Mouse (Mus musculus): ENCODE measurements around the gene Lhfp. TPM values are rescaled to one million over a fixed set of nuclear protein-coding genes. Genes with fewer than 3 reads are reported as not detected.
A peak's percentile ranks its signal among the peaks of the same experiment; 100 is the strongest.

The Lhfp gene
- polyA plus RNA-seq, 1 experiment: 225 TPM

DNA sequence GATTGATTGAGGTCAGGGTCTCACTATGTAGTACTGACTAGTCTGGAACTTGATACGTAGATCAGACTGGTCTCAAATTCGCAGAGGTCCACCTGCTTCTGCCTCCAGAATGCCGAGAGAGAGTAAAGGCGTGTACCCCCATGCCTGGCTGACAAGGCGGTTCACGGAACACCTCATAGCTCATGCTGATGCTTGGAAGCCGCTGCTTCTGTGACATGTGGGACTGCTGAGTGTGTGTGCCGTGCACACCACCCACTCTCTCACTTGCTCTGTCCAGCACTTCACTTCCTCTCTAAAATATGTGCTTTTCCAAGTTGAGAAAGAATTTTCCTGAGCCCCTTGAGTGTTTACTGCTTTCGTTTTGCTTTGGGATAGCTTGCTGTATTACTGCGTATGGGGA lies 15.1 kb downstream of the Lhfp start:
- no peak overlapping the region for H3K4me3 ChIP-seq (ENCODE audit: insufficient read depth, low read length)
- no peak overlapping the region for H3K27ac ChIP-seq (ENCODE audit: insufficient read depth, low read length)
- peaks cover 36% of the 10 kb centered on the region for H3K4me1 ChIP-seq (ENCODE audit: control insufficient read depth, insufficient read depth, low read length)
- TF ChIP-seq POLR2A (IDR thresholded peaks at IDR 0.05; ENCODE audit: low read depth, low read length) (no peak), CTCF (IDR thresholded peaks at IDR 0.05; ENCODE audit: borderline replicate concordance, insufficient read depth, low read length) (no peak)

DNA sequence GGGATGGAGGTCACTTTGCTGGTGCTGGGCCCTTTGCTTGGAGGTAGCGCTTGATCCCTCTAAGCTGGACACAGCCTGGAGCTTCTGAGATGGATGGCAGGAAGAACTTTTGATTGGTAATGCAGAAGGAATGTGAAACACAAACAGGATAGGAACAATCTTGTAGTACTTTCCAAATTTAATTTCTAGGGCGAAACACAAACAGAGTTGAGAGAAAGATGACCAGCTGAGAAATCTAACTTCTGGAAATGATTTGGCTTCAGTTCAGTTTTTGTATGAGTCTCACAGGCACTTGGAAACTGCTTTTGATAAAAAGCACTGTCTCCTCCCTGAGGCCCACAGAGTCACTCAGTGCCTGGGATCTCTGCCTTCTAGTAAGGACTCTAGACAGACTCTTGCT lies 18.6 kb downstream of the Lhfp start:
- Histone ChIP-seq H3K4me1 (ENCODE audit: control insufficient read depth, insufficient read depth, low read length) (peaks cover 42% of the 10 kb centered on the region), H3K27ac (ENCODE audit: insufficient read depth, low read length) (peak overlapping the region; percentile 98), H3K4me3 (ENCODE audit: insufficient read depth, low read length) (no peak overlapping the region)
- TF ChIP-seq POLR2A (IDR thresholded peaks at IDR 0.05; ENCODE audit: low read depth, low read length): no peak
- TF ChIP-seq CTCF (IDR thresholded peaks at IDR 0.05; ENCODE audit: borderline replicate concordance, insufficient read depth, low read length): no peak

DNA sequence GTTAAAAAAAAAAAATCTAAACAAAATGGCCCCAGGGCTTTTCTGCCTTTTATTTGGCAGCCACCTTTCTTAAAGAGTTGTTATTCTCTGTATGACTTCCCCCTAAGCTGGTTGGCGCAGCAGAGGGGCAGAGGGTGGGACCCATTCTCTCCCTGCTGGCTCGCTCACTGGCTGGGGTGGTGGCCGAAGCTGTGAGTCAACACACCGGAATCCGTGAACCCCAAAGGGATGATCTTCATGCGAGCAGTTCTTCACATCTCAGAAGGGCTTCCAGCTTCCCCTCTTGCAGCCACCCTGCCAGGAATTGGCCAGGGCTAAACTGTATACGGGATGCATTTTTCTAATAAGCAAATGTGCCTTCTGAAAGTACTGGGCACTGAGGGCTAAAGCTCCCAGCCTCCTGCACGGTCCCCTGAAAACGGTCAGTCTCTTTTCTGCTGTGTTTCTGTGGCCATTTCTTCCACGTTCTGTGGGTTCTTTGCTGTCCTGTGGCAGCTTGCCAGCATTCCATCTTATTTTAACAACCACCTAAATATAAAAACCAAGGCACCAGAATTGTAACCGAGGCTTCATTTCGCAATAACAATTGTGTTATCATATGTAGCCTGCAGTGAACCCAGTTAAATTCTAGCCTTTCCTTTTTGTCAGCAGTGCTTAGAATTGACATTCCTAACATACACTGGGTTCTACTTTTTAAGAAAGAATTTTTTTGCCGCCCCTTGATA lies 22.3 kb downstream of the Lhfp start:
- TF ChIP-seq POLR2A (IDR thresholded peaks at IDR 0.05; ENCODE audit: low read depth, low read length) (no peak), CTCF (IDR thresholded peaks at IDR 0.05; ENCODE audit: borderline replicate concordance, insufficient read depth, low read length) (no peak)
- no peak overlapping the region for H3K4me3 ChIP-seq (ENCODE audit: insufficient read depth, low read length)
- peak overlapping the region; percentile 94 for H3K27ac ChIP-seq (ENCODE audit: insufficient read depth, low read length)
- H3K4me1 ChIP-seq (ENCODE audit: control insufficient read depth, insufficient read depth, low read length): peaks cover 37% of the 10 kb centered on the region

DNA sequence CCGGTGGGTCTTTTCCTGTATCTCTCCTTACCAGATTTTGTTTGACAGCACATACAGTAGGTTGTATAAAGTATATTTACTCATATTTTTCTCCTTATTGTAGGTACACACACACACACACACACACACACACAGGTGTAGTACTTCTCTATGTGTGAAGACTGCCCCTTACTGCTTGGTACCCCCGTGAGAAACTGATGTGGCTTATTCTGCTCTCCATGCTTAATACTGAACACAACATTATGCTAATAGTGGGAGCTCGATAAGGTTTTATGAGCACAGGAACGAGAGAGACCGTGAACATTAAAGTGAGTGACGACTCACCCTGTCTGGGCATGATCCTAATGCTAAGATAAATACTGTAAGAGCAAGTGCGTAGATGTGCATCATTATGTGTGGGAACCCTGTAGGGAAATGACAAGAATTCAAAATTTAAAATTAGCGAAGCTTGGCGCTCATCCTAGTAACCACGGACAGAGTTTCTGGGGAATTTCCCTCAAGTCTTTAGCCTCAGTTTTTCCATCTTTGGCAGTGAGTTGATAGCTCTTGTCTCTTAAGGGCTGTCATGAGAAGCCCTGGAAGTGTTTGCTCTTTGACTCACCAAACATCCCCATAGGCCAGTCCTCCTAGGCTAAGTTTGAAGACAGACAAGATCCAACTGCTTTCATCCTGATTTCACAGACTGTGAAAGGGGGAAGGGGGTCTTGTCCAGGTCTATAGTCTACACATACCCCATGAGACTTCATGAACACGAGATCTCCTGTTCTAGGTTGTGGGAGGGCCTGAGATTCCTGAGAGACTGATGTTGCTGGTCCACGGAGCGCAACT lies 24.2 kb downstream of the Lhfp start:
- H3K27ac ChIP-seq (ENCODE audit: insufficient read depth, low read length): peak overlapping the region; percentile 94
- peaks cover 24% of the 10 kb centered on the region for H3K4me1 ChIP-seq (ENCODE audit: control insufficient read depth, insufficient read depth, low read length)
- H3K4me3 ChIP-seq (ENCODE audit: insufficient read depth, low read length): no peak overlapping the region
- TF ChIP-seq POLR2A (IDR thresholded peaks at IDR 0.05; ENCODE audit: low read depth, low read length): no peak
- no peak for TF ChIP-seq CTCF (IDR thresholded peaks at IDR 0.05; ENCODE audit: borderline replicate concordance, insufficient read depth, low read length)

DNA sequence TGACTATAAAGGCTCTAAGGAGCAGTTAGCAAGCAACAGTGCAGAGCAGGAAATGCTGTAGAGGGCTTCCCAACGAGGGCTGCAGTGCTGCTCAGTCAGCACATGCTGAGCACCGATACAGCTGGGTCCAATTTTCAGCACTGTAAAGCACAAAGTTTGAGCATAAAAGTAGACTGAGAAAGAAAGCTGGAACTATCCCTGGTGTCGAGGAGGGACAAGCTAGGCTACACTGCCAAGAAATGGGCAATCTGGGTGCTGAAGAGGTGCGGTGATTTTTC lies 24.7 kb downstream of the Lhfp start:
- no peak for TF ChIP-seq POLR2A (IDR thresholded peaks at IDR 0.05; ENCODE audit: low read depth, low read length)
- TF ChIP-seq CTCF (IDR thresholded peaks at IDR 0.05; ENCODE audit: borderline replicate concordance, insufficient read depth, low read length): no peak
- Histone ChIP-seq H3K27ac (ENCODE audit: insufficient read depth, low read length) (peak overlapping the region; percentile 94), H3K4me1 (ENCODE audit: control insufficient read depth, insufficient read depth, low read length) (peaks cover 24% of the 10 kb centered on the region), H3K4me3 (ENCODE audit: insufficient read depth, low read length) (no peak overlapping the region)

DNA sequence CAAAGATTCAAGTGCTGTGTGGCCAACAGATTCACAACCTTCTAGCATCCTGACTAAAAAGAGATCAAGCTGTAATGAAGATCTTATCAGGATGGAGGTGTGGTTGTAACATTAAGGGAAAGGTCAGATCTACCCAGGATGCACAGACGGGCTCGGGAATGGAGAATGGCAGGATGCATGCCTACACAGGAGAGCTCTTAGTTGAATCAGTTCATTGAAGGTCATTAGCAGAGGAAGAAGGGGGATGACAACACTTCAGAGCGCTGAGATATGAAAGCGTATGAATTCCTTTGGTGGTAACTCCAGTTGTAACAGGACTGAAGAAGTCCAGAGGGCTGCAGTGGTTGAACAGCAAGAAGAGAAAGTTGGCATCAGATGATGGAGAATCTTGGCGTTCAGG lies 27.1 kb downstream of the Lhfp start:
- Histone ChIP-seq H3K4me1 (ENCODE audit: control insufficient read depth, insufficient read depth, low read length) (peaks cover 24% of the 10 kb centered on the region), H3K4me3 (ENCODE audit: insufficient read depth, low read length) (no peak overlapping the region), H3K27ac (ENCODE audit: insufficient read depth, low read length) (no peak overlapping the region)
- TF ChIP-seq POLR2A (IDR thresholded peaks at IDR 0.05; ENCODE audit: low read depth, low read length) (no peak), CTCF (IDR thresholded peaks at IDR 0.05; ENCODE audit: borderline replicate concordance, insufficient read depth, low read length) (no peak)

DNA sequence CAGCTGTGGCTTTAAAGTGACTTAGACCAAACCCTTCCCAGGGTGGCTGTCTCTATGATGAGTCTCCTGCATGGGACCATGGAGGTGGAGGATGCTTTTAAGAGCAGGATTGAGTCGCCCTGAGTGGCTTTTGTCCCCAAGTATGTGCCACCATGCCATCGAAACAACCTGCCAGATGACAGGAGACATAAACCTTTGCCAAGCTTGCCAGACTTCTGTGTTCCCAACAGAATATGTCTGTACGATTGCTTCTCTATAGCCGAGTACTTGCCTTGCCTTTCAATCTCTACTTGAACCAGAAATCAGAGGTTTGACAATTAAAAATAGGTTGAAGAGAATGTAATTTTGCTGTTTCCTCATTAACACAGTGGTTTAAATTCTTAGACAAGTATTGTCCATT lies 32.9 kb downstream of the Lhfp start:
- Histone ChIP-seq H3K4me3 (ENCODE audit: insufficient read depth, low read length) (no peak overlapping the region), H3K27ac (ENCODE audit: insufficient read depth, low read length) (no peak overlapping the region), H3K4me1 (ENCODE audit: control insufficient read depth, insufficient read depth, low read length) (peaks cover 8% of the 10 kb centered on the region)
- no peak for TF ChIP-seq CTCF (IDR thresholded peaks at IDR 0.05; ENCODE audit: borderline replicate concordance, insufficient read depth, low read length)
- no peak for TF ChIP-seq POLR2A (IDR thresholded peaks at IDR 0.05; ENCODE audit: low read depth, low read length)

DNA sequence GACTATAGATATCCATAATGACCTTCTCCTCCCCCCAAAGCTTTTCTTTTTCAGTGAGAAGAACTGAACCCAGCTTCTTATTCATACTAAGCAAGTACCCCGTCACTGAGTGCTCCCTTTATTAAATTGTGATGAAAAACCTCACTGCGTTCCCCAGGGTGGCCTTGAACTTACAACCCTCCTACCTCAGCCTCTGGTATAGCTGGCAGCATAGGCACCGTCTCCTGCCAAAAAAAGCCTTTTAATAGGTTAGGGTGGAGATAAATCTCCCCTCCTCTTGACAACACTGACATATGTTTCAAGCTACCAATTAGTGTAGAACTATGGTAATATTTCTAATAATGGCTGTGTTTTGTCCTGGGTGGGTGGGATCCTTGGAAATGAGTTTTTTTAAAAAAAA lies 33.4 kb downstream of the Lhfp start:
- TF ChIP-seq CTCF (IDR thresholded peaks at IDR 0.05; ENCODE audit: borderline replicate concordance, insufficient read depth, low read length) (no peak), POLR2A (IDR thresholded peaks at IDR 0.05; ENCODE audit: low read depth, low read length) (no peak)
- Histone ChIP-seq H3K4me1 (ENCODE audit: control insufficient read depth, insufficient read depth, low read length) (peaks cover 8% of the 10 kb centered on the region), H3K4me3 (ENCODE audit: insufficient read depth, low read length) (no peak overlapping the region), H3K27ac (ENCODE audit: insufficient read depth, low read length) (no peak overlapping the region)

DNA sequence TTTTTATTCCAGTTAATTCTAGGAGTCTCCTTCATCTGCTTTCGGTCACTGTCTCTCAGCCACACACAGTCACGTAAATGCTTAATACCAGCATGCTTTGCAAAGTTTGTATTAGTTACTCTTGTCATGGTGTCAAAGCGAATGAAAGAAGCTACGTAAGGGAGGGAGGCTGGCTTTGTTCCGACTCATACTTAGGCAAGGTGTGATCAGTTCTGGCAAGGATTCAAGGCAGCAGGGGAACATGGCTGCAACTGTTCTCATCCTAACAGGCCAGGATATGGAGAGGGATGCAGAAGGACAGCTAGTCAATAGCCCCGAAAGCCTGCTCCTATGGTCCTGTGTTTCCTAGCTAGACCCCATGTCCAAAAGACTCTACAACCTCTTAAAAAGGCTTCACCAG lies 39.0 kb downstream of the Lhfp start:
- Histone ChIP-seq H3K27ac (ENCODE audit: insufficient read depth, low read length) (no peak overlapping the region), H3K4me3 (ENCODE audit: insufficient read depth, low read length) (no peak overlapping the region), H3K4me1 (ENCODE audit: control insufficient read depth, insufficient read depth, low read length) (0 out of 2 replicates have a peak, but pooled peaks cover 2% of the 10 kb centered on the region)
- TF ChIP-seq CTCF (IDR thresholded peaks at IDR 0.05; ENCODE audit: borderline replicate concordance, insufficient read depth, low read length): no peak
- no peak for TF ChIP-seq POLR2A (IDR thresholded peaks at IDR 0.05; ENCODE audit: low read depth, low read length)

DNA sequence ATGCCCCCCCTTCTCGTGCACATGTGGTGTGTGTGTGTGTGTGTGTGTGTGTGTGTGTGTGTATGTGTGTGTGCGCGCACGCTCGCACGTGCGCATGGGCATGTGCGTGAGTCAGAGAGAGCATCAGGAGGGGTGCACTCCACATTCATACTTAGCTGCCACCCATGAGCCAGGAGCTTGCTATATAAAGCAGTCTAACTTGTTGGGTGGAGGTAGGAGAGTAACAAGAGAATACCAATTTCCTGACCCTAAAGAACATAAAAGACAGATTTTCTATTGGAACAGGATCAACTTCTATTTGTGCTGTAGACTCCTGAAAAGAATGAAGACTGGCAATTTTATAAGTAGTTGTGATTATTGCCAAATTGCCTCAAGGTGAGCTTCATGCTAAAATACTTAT lies 39.4 kb downstream of the Lhfp start:
- Histone ChIP-seq H3K27ac (ENCODE audit: insufficient read depth, low read length) (no peak overlapping the region), H3K4me3 (ENCODE audit: insufficient read depth, low read length) (no peak overlapping the region), H3K4me1 (ENCODE audit: control insufficient read depth, insufficient read depth, low read length) (0 out of 2 replicates have a peak, but pooled peaks cover 2% of the 10 kb centered on the region)
- TF ChIP-seq CTCF (IDR thresholded peaks at IDR 0.05; ENCODE audit: borderline replicate concordance, insufficient read depth, low read length) (no peak), POLR2A (IDR thresholded peaks at IDR 0.05; ENCODE audit: low read depth, low read length) (no peak)
